Comparison of ENCODE assay signal across 16 mouse cellular contexts in the genomic region with DNA sequence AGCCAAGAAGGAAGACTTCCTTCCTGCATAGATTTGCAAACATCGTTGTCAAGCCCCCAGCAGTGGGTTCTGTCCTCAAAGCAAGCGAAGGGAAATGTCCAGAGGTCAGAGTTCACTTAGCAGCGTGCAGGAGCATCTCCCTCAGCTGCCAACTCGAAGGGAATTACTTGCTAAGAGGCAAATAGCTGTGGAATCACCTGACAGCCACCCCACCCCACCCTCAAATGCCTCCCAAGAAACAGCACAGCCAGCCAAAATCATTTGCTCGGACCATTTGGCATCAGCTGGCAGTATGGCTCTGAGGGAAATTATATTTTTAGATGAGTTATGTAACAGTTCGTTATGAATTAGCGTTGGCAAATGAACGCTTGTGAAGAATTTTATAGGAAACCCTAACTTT. TPM values are rescaled to one million over a fixed set of nuclear protein-coding genes. Genes with fewer than 3 reads are reported as not detected.
DNase-seq lines count a peak whose midpoint lies in the region; ATAC-seq and TF ChIP-seq lines count a peak whose summit lies in the region.
"Had no signal": no experiment of that assay in that cellular context is flagged by ENCODE, and none has a peak within 500 bp of the region (broad histone marks: within the 10 kb centered on the region; RNA-seq: fewer than 3 reads in every experiment).

No protein-coding gene starts in this region.

- H3K27ac ChIP-seq in midbrain, postnatal 0 days (ENCODE audit: low read depth, low read length) = no peak overlapping the region
- H3K27ac ChIP-seq: stomach, embryonic 15.5 days had no signal

- DNase-seq in heart, adult 11 months = peak; percentile 91
- DNase-seq in heart, postnatal 36 days = no peak
- peak; percentile 22 for DNase-seq in lung, postnatal 10 days
- no peak for DNase-seq in lung, postnatal 4 days
- peak; percentile 51 to 52 for DNase-seq in cerebellum, postnatal 36 days
- peak; percentile 64 for DNase-seq in telencephalon, adult 2 months (ENCODE audit: low read depth, low spot score)
- no peak for DNase-seq in midbrain, postnatal 0 days (ENCODE audit: low spot score)
- DNase-seq in testis, postnatal 14 days (ENCODE audit: low spot score) = no peak
- DNase-seq: liver, postnatal 0 days; retina, postnatal 1 day had no signal

- WGBS in midbrain, postnatal 0 days = 72% methylated on average over 8 of the region's 8 CpGs

- no peak overlapping the region for H3K9ac ChIP-seq in midbrain, postnatal 0 days (replicated peaks; ENCODE audit: low read length, poor library complexity, severe bottlenecking)
- H3K9ac ChIP-seq: liver, postnatal 0 days; stomach, embryonic 15.5 days had no signal

- intact Hi-C loops in heart, postnatal 36 days (cut with DNase I) = no loop called here

- H3K4me3 ChIP-seq in midbrain, postnatal 0 days (ENCODE audit: low read depth, low read length) = no peak overlapping the region
- H3K4me3 ChIP-seq: stomach, embryonic 15.5 days had no signal

- H3K27me3 ChIP-seq in midbrain, postnatal 0 days (ENCODE audit: insufficient read depth, low read length) = no peaks in the 10 kb centered on the region
- H3K27me3 ChIP-seq: Patski; stomach, embryonic 15.5 days had no signal

- no peaks in the 10 kb centered on the region for H3K36me3 ChIP-seq in midbrain, postnatal 0 days (ENCODE audit: insufficient read depth, low read length)
- H3K36me3 ChIP-seq: stomach, embryonic 15.5 days had no signal

- no peaks in the 10 kb centered on the region for H3K4me1 ChIP-seq in midbrain, postnatal 0 days (ENCODE audit: insufficient read depth, low read length)

- ATAC-seq in midbrain, postnatal 0 days (ENCODE audit: low FRiP score) = no peak
- ATAC-seq: forebrain, embryonic 16.5 days; liver, postnatal 0 days; Patski had no signal

- no peaks in the 10 kb centered on the region for H3K9me3 ChIP-seq in midbrain, postnatal 0 days (ENCODE audit: low read length)
- H3K9me3 ChIP-seq: stomach, embryonic 15.5 days had no signal

- no peak for TF ChIP-seq CTCF in midbrain, postnatal 0 days (IDR thresholded peaks at IDR 0.05)

- no peak overlapping the region for H3K4me2 ChIP-seq in midbrain, postnatal 0 days (ENCODE audit: low read depth, low read length, poor library complexity, severe bottlenecking)
- H3K4me2 ChIP-seq: stomach, embryonic 15.5 days had no signal

RNA-seq across cellular contexts. Expression of gene Tekt1, which starts 13.2 kb away (rescaled TPM):
- not detected for total RNA-seq in heart, postnatal 36 days (2021)
- 6.9 and 9.8 TPM in 2 replicates for total RNA-seq in midbrain, postnatal 0 days (2014; rRNA removed)
- polyA plus RNA-seq in midbrain, postnatal 0 days (2015; fragmentation: Nextera tagmentation; extraction: Ambion mirVana) = 7.4 and 10.3 TPM in 2 replicates
- polyA plus RNA-seq: liver, postnatal 0 days; Patski had no signal

RNA-seq across cellular contexts. Expression of gene Fbxo39, which starts 34.8 kb away (rescaled TPM):
- total RNA-seq in heart, postnatal 36 days (2021) = not detected
- not detected in 2 replicates for total RNA-seq in midbrain, postnatal 0 days (2014; rRNA removed)
- polyA plus RNA-seq in midbrain, postnatal 0 days (2015; fragmentation: Nextera tagmentation; extraction: Ambion mirVana) = not detected in 2 replicates
- total RNA-seq: left cerebral cortex, postnatal 14 days had no signal
- polyA plus RNA-seq: embryonic facial prominence, embryonic 11.5 days; forebrain, embryonic 16.5 days; heart, embryonic 14.5 days; liver, postnatal 0 days; Patski; stomach, embryonic 15.5 days had no signal

RNA-seq across cellular contexts. Expression of gene Xaf1, which starts 47.6 kb away (rescaled TPM):
- 10 to 100 TPM; 11.2 to 18.1 TPM for total RNA-seq in heart, postnatal 36 days (2021)
- total RNA-seq in midbrain, postnatal 0 days (2014; rRNA removed) = 0.93 and 3.9 TPM in 2 replicates
- 5.6 and 6.0 TPM in 2 replicates for polyA plus RNA-seq in midbrain, postnatal 0 days (2015; fragmentation: Nextera tagmentation; extraction: Ambion mirVana)

Comparison
In these comparisons a context has a peak if more than half of its experiments do, and no peak if none do; other contexts are left out.
1. DNase-seq: peak in heart, adult 11 months (single experiment), lung, postnatal 10 days (single experiment), cerebellum, postnatal 36 days (2 of 2) and telencephalon, adult 2 months (single experiment); none in heart, postnatal 36 days (0 of 2), lung, postnatal 4 days (0 of 2), midbrain, postnatal 0 days (single experiment) and testis, postnatal 14 days (single experiment).